Mouse (Mus musculus) erythroblast, embryonic 14.5 days (primary cell): ENCODE measurements around the gene Klrb1f. TPM values are rescaled to one million over a fixed set of nuclear protein-coding genes. Genes with fewer than 3 reads are reported as not detected.

Experiments
- H3K27me3 ChIP-seq: 2 replicates; pipeline ENCODE4 v1.6.1; 2012; ENCODE audit warnings: inconsistent platforms; ENCODE audit not compliant: control insufficient read depth
- H3K36me3 ChIP-seq: 2 replicates; pipeline ENCODE4 v1.6.1; 2012; ENCODE audit warnings: mild to moderate bottlenecking, inconsistent platforms; ENCODE audit not compliant: control insufficient read depth
- H3K4me1 ChIP-seq: 2 replicates; pipeline ENCODE4 v1.6.1; 2012; ENCODE audit warnings: inconsistent platforms; ENCODE audit not compliant: control insufficient read depth
- H3K4me3 ChIP-seq: replicated peaks from 2 replicates; pipeline ENCODE3; 2012; ENCODE audit warnings: moderate library complexity, mild to moderate bottlenecking, inconsistent platforms
- H3K9me3 ChIP-seq: 2 replicates; pipeline ENCODE4 v1.6.1; 2012; ENCODE audit warnings: low read length, inconsistent platforms, mixed read lengths; ENCODE audit not compliant: control insufficient read depth
- GATA1 ChIP-seq: IDR thresholded peaks from 2 replicates; pipeline ENCODE4 v1.6.1; 2012; ENCODE audit warnings: low read length, inconsistent platforms, mixed read lengths
- TAL1 ChIP-seq: IDR thresholded peaks from 3 replicates; pipeline ENCODE4 v1.6.1; 2012; ENCODE audit warnings: low read length, inconsistent platforms, mixed read lengths
- polyA plus RNA-seq: library from polyadenylated mRNA; stranded (reverse); fragments of >175 nt; gene quantifications from 2 replicates; pipeline ENCODE4 v1.2.3, GENCODE M21; 2012

Klrb1f gene
- polyA plus RNA-seq, 1 experiment: not detected

GRCm38 (mm10) chr6:129013762-129014276, 31.9 kb upstream of the Klrb1f start:
- Histone ChIP-seq H3K36me3 (no peaks in the 10 kb centered on the region), H3K27me3 (no peaks in the 10 kb centered on the region), H3K9me3 (no peaks in the 10 kb centered on the region), H3K4me3 (no peak overlapping the region), H3K4me1 (no peaks in the 10 kb centered on the region)
- no peak for TF ChIP-seq GATA1
- TF ChIP-seq TAL1: no peak

GRCm38 (mm10) chr6:129014399-129014798, 31.3 kb upstream of the Klrb1f start:
- Histone ChIP-seq H3K4me3 (no peak overlapping the region), H3K4me1 (no peaks in the 10 kb centered on the region), H3K9me3 (no peaks in the 10 kb centered on the region), H3K36me3 (no peaks in the 10 kb centered on the region), H3K27me3 (no peaks in the 10 kb centered on the region)
- TF ChIP-seq TAL1 (no peak), GATA1 (no peak)

- TF ChIP-seq GATA1: no peak
- H3K27me3 ChIP-seq: no peaks in the 10 kb centered on the region
- no peaks in the 10 kb centered on the region for H3K36me3 ChIP-seq
- H3K4me1 ChIP-seq: no peaks in the 10 kb centered on the region
- H3K4me3 ChIP-seq: no peak overlapping the region
- H3K9me3 ChIP-seq: no peaks in the 10 kb centered on the region
Measured at GRCm38 (mm10) chr6:129027451-129028248, 18.1 kb upstream of the Klrb1f start.

GRCm38 (mm10) chr6:129030175-129030824, 15.4 kb upstream of the Klrb1f start:
- TF ChIP-seq GATA1 (no peak), TAL1 (no peak)
- Histone ChIP-seq H3K9me3 (no peaks in the 10 kb centered on the region), H3K27me3 (no peaks in the 10 kb centered on the region), H3K36me3 (no peaks in the 10 kb centered on the region), H3K4me3 (no peak overlapping the region), H3K4me1 (no peaks in the 10 kb centered on the region)

- no peak overlapping the region for H3K4me3 ChIP-seq
- no peaks in the 10 kb centered on the region for H3K4me1 ChIP-seq
- no peaks in the 10 kb centered on the region for H3K27me3 ChIP-seq
- H3K9me3 ChIP-seq: no peaks in the 10 kb centered on the region
- H3K36me3 ChIP-seq: no peaks in the 10 kb centered on the region
- no peak for TF ChIP-seq GATA1
- TF ChIP-seq TAL1: no peak
Measured at GRCm38 (mm10) chr6:129030964-129031363, 14.7 kb upstream of the Klrb1f start.

GRCm38 (mm10) chr6:129033397-129033796, 12.3 kb upstream of the Klrb1f start:
- no peak overlapping the region for H3K4me3 ChIP-seq
- H3K36me3 ChIP-seq: no peaks in the 10 kb centered on the region
- no peaks in the 10 kb centered on the region for H3K27me3 ChIP-seq
- no peaks in the 10 kb centered on the region for H3K4me1 ChIP-seq
- no peaks in the 10 kb centered on the region for H3K9me3 ChIP-seq
- TF ChIP-seq TAL1 (no peak), GATA1 (no peak)

- no peaks in the 10 kb centered on the region for H3K36me3 ChIP-seq
Measured at GRCm38 (mm10) chr6:129035017-129035416, 10.7 kb upstream of the Klrb1f start.

GRCm38 (mm10) chr6:129036326-129036725, 9.4 kb upstream of the Klrb1f start:
- no peak for TF ChIP-seq GATA1
- no peak for TF ChIP-seq TAL1
- H3K9me3 ChIP-seq: no peaks in the 10 kb centered on the region

More at GRCm38 (mm10) chr6:129035017-129035416, 10.7 kb upstream of the Klrb1f start:
- TF ChIP-seq TAL1 (no peak), GATA1 (no peak)
- no peak overlapping the region for H3K4me3 ChIP-seq
- H3K4me1 ChIP-seq: no peaks in the 10 kb centered on the region
- H3K27me3 ChIP-seq: no peaks in the 10 kb centered on the region
- H3K9me3 ChIP-seq: no peaks in the 10 kb centered on the region

GRCm38 (mm10) chr6:129036890-129037463, 8.7 kb upstream of the Klrb1f start:
- TF ChIP-seq TAL1 (no peak), GATA1 (no peak)
- no peaks in the 10 kb centered on the region for H3K27me3 ChIP-seq
- H3K4me1 ChIP-seq: no peaks in the 10 kb centered on the region
- H3K4me3 ChIP-seq: no peak overlapping the region
- H3K36me3 ChIP-seq: no peaks in the 10 kb centered on the region
- H3K9me3 ChIP-seq: no peaks in the 10 kb centered on the region

More at GRCm38 (mm10) chr6:129036326-129036725, 9.4 kb upstream of the Klrb1f start:
- Histone ChIP-seq H3K4me3 (no peak overlapping the region), H3K4me1 (no peaks in the 10 kb centered on the region), H3K27me3 (no peaks in the 10 kb centered on the region), H3K36me3 (no peaks in the 10 kb centered on the region)
